Mouse (Mus musculus): ENCODE results near the gene Gng12.

Gng12 gene

DNA sequence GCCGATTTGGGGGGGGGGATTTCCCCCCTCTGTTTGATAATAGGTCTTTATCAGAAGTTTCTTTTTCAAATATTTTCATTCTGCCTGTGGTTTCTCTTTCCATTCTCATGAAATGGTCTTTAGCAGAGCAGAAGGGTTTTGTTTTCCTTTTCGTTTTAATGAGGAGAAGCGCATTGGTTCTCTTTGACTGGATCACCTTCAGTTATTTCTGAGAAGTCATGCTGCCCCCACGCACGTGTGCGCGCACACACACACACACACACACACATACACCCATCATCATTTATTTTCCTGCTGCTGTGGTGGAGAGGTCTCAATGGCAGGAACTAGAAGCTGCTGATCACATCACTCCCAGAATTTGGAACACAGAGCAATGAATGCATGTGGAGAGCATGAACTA lies 20.8 kb downstream of the Gng12 start:
- no peak for DNase-seq (ENCODE audit: low read depth)

DNA sequence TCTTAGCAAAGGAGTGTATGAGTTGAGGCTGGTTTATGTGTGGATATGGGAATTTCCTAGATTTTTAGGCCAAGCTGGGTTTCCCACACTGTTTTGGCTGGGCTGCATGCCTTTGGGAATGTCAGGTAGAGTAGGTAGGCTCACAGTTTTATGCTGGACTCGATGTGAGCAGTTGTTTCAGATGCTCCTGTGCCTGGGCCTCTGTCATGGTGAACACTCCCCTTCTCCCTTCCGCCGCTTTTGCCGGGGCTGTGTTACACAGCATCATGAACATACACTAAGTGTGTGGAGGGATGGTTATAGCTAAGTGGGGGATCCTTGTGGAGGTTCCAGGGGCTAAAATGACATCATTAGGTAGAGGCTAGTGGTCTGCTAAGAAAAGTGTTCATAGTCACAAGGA lies 24.6 kb downstream of the Gng12 start:
- no peak for DNase-seq (ENCODE audit: low read depth)

DNA sequence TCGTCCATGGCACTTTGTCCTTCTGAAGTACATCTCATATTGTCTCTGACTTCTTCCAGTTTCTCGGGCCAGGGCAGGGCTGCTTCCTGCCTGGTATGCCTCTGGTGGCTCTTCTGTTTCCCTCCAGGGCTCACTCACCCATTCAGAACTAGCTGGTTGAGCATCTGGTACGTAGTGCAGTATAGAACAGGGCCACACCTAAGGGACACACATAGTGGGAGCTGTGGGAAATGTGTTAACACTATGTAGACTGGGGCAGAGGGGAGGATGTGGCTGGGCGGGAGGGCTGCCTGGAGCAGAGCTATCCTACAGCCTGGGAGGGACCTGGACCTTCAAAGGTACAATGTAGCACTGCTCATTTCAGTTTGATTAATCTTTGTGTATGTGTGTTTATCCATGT lies 25.6 kb downstream of the Gng12 start:
- DNase-seq (ENCODE audit: low read depth): no peak

DNA sequence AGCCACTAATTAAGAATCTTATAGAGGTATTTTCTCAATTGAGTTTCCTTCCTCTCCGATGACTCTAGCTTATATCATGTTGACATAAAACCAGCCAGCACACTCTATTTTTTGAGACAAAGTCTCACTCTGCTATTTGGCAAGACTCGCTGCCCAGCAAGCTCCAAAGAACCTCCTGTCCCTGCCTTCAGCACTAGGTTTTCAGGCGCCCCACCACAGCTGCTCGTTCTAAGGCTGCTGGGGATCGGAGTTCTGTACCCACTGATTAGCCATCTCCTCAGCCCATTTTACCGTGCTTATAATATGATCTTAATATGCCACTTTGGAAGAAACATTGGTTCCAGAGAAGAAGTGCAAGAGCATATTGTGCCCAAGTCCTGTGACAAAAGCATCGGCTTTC lies 26.3 kb downstream of the Gng12 start:
- DNase-seq (ENCODE audit: low read depth): no peak

- DNase-seq (ENCODE audit: low read depth): no peak
Measured at GRCm38 (mm10) chr6:66923851-66924250, 27.7 kb downstream of the Gng12 start.

- DNase-seq (ENCODE audit: low read depth): no peak
Measured at GRCm38 (mm10) chr6:66924315-66924965, 28.2 kb downstream of the Gng12 start.

GRCm38 (mm10) chr6:66926269-66926668 lies 30.1 kb downstream of the Gng12 start:
- DNase-seq (ENCODE audit: low read depth): no peak

GRCm38 (mm10) chr6:66928972-66929645 lies 32.9 kb downstream of the Gng12 start:
- no peak for DNase-seq (ENCODE audit: low read depth)

DNA sequence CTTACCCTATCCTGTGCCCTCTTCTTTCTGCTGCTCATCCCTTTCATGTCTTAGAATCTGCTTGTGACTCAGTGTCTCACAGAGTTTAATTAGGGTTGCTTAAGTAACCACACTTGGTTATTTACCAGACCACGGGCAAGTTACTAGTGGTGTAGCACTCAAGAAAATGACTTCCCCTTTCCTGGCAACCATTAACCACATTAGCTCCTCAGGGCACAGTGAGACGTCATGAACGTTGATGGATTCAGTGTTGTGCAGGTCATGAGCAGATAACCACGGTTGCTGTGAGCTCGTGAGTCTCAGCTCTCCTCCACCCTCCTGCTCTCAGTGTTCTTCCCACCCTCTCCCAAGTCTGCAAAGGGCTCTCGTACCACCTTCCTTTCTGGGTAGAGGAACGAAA lies 33.5 kb downstream of the Gng12 start:
- no peak for DNase-seq (ENCODE audit: low read depth)

DNA sequence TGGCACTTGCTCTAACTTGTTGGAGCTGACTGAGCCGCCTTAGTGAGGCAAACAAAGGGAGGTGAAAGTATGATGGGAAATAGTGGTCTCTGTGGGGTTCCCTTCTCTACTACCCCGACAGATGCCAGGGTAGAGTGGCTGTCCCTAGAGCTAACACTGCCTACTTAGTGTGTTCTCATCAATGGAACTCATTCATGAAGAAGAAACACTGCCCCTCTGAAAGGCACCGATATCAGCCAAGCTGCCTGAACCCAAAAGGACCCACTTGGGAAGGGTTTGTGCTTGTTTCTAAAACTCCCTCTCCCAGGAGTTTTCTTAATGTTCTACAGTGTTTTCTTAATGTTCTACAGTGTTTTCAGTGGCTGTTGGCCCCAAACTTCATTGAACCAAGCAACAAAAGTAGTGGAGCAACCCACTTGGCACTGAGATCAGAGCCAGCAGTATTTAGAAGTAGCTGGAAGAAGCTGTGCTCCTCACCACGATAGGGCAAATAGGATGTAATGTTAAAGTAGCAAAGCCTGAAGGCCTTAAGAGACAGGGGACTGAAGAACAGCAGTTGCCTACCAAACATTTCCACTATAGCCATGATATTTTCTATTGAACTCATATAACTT lies 36.1 kb downstream of the Gng12 start:
- no peak for DNase-seq (ENCODE audit: low read depth)

DNA sequence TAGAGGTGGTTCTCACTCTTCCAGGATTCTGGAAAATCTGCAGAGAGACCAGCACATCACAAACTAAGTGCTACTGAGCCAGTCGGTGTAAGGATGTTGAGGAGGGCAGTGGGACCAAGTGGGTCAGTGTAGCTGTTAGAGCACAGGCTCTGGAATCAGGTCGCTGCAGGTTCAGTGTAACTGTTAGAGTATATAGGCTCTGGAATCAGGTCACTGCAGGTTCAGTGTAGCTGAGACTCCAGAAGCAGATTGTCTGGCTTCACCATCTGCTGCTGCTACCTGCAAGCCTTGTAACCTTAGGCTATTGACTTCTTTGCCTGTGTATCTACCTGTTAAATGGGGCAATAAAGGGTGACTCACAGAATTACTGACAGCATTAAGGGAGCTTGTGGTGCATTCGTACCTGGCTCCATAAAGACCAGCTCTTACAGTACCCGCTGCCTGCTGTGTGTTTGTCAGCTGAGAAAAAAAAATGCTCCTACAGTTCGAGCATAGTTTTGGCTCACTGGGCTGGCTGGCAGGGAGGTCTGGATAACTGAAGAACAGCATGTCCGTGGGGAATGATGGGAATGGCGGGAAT lies 44.5 kb downstream of the Gng12 start:
- no peak for DNase-seq (ENCODE audit: low read depth)

DNA sequence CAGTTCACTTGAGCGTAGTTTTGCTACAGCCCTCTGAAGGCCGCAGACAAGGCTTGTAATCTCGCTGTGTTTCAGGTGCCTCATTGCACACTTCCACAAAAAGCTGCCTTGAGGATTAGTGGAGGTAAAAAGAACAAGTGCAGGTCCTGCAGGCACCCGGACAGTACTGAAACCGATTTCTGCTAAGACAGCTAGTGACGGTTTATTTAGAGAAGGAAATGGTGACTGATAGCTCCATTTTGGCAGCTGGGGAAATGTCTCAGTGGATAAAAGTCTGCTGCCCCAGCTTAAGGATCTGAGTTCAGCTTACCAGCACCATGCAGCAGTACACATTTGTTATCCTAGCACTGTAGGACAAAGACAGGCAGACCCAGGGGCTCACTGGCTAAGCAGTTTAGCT lies 45.6 kb downstream of the Gng12 start:
- no peak for DNase-seq (ENCODE audit: low read depth)

DNA sequence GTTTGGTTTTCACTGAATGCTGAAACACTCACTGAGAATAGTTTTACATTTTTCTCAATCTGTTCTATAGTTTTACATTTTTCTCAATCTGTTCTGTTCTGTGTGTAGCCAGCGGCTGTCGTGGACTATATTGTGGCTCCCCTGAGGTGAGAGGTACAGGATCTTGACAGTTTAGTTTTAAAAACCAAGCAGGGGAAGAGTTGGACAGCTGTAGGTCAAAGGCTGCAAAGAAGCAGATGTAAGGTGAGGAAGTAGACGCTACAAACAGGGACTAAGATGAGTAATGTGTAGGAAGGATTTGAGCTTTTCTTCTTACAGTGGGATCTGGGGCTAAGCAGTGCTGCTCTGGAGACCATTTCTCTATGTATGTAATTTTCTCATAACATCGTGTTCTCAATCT lies 46.6 kb downstream of the Gng12 start:
- DNase-seq (ENCODE audit: low read depth): no peak

DNA sequence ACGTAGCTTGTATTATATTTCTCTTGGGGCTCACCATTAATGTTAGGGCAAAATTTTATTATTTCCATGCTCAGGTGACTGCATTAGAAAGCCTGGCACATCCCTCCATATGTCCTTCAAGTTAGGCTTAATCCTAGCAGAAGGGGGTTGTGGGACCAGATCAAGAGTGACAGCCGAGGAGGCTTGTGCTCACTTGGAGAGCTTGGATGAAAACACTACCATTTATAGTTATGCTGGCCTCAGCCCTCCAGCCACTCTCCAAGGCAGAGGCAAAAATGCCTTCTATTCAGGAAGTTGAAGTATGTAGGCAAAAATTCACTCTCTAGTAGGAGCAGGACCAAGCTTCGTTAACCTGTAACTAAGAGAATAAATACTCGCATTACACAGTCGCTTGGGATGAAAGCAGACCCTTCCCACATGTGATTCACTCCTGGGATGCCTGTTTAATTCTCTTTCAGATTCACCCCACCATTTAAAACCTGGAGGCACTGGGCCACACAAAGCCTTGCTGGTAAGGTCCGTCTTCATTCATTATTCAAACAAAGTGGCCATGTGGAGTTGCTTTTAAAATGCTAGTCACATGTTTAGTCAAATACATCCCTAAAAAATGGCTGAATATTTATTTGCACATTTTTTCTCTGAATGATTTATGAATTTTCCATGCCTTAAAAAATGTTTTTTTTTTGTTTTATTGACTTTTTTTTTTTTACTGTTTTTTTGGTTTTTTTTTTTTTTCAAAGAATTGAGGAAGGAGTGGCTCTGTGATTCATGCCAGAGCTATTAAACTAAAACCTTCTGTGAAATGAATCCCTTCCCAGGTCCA lies 47.4 kb downstream of the Gng12 start:
- no peak for DNase-seq (ENCODE audit: low read depth)

DNA sequence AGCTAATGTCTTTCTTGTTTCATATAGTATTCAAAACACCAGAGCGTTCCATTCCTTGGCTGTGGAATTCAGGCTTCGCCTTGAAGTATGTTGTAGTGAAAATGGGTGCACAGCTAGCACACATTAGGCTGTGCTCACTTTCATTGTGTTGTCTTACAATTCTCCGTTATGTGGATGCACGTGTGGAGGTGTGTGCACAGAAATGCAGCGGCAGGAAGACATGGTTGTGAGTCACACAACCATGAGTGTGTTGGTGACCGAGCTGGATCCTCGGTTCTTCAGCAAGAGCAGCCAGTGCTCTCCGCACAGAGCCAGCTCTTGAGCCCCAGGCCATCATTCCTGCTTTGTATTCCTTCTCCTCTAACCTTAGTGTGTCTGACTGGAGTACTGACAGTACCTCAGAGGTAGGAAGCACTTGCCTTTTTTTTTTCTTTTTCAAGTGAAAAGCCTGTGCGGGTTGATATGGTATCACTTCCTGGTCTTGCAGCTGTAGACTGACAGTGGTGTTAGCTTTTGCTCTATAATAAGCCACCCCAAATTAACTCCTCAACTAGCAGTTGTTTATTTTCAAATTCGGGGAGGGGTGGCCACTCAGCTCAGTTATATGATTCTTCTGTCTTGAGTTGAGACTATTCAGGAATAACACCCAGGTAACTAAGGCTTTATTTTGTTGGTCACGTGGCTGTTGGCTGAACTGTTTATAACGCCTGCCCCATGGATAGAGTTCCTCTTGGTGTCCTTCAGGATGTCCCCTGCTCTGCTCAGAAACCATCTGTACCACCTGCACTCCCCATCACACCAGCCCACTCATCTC lies 48.2 kb downstream of the Gng12 start:
- DNase-seq (ENCODE audit: low read depth): no peak

DNA sequence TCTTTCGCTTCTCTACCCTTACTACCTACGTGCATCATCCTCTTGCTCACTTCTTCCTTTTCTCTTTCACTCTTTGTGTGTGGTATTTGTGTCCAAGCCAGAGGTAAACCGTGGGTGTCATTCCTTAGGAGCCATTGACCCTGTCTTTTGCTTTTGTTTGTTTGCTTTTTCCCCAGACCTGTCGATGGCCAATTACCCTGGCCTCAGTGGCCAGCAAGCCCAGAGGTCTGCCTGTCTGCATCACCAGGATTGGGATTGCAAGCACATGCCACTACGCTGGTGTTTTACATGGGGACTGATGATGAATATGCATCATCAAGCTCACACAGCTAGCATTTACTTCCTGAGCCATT lies 48.8 kb downstream of the Gng12 start:
- no peak for DNase-seq (ENCODE audit: low read depth)

GRCm38 (mm10) chr6:66948111-66948510 lies 51.9 kb downstream of the Gng12 start:
- DNase-seq (ENCODE audit: low read depth): no peak

DNA sequence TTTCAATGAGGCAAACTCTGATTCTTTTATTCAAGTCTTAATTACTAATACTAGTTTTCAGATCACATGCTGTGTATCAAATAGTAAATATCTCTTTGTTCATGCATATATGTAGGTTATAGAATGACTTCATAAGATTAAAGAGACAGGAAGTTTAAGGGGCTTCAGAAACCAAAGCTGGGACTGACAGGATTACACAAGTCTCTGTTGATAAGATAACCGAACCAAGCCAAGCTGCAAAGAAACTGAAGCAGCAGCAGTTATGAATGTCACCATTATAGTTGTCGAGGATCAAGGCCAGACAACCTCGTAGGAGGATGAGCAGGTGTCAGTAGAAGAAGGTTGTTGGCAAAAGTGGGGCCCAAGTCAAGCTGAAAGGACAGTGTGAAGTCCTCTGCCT lies 52.7 kb downstream of the Gng12 start:
- no peak for DNase-seq (ENCODE audit: low read depth)

DNA sequence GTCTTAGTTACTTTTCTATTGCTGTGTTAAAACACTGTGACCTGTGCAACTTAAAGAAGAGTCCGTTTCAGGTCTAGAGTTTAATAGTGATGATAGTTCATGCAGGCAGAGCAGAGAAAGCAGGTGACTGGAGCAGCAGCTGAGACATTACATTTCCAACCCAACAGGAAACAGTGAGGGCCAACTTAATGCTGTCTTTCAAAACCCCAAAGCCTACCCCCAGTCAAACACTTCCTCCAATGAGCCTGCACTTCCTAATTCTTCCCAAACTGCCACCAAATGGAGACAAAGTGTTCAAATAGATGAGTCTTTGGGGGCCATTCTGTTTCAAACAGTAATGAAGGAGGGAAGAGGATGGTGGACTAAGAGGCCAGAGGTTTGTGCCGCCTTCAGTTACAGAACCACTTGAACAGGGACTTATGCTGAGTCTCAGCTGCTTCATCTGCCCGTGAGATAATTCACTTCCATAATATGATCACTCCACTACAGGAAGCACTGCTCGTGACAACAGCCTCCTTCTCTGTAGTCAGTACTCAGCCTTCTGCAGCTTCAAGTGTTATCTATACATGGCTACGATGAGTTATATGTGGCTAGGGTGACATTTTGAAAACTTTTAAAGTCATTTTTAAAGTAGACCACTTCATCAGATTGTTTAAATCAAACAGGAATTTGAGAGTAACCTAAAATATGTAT lies 55.7 kb downstream of the Gng12 start:
- no peak for DNase-seq (ENCODE audit: low read depth)

- no peak for DNase-seq (ENCODE audit: low read depth)
Measured at GRCm38 (mm10) chr6:66953951-66954519, 57.8 kb downstream of the Gng12 start.
